Mouse (Mus musculus): ENCODE measurements at regions not wholly inside any gene's neighbourhood (a gene's known extent, or its start where the extent isn't known, plus 50 kb on each side); places are given as distances from the start of the nearest gene placed in this dataset.

- Histone ChIP-seq H3K4me3 (ENCODE audit: low read length) (no peak overlapping the region), H3K36me3 (ENCODE audit: control insufficient read depth, insufficient read depth, low read length) (no peaks in the 10 kb centered on the region), H3K4me2 (replicated peaks; ENCODE audit: low read depth, low read length) (no peak overlapping the region), H3K4me1 (ENCODE audit: control insufficient read depth, insufficient read depth, low read length) (peaks cover 4% of the 10 kb centered on the region; the same call in 1 of the 2 replicates), H3K9ac (ENCODE audit: low read depth, low read length) (no peak overlapping the region), H3K27ac (ENCODE audit: low read depth, low read length) (no peak overlapping the region), H3K9me3 (ENCODE audit: control insufficient read depth, low read length) (0 out of 2 replicates have a peak, but pooled peaks cover 3% of the 10 kb centered on the region), H3K27me3 (ENCODE audit: control insufficient read depth, insufficient read depth, low read length) (no peaks in the 10 kb centered on the region; the same call in 1 of the 2 replicates)
- WGBS: 78% methylated on average over 7 of the region's 7 CpGs
- no peak for ATAC-seq (ENCODE audit: low FRiP score, low TSS enrichment)
Observed at GRCm38 (mm10) chr5:118404398-118404797, 156.1 kb upstream of the Med13l start.

DNA sequence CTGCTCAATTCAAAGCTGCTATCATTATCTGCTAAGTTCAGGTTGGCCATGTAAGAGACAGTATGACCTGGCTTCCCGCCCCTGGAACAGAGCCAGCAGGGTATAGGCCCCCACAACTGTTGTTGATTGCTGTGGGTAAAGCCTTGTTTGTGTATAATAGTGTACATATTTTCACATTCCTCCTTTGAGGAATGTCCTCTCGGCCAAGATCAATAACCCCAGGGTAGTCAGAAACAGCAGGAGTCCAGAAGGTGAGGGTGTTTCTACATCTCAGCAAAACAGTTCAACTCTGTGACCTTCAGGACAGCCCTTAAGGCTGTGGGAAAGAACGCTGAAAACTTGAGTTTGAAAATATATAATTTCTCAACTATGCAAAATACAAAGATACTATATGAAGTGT lies 155.1 kb upstream of the Med13l start:
- WGBS: 87% methylated on average over 3 of the region's 3 CpGs
- H3K27ac ChIP-seq (ENCODE audit: low read depth, low read length): no peak overlapping the region
- H3K4me1 ChIP-seq (ENCODE audit: control insufficient read depth, insufficient read depth, low read length): peaks cover 3% of the 10 kb centered on the region; the same call in 1 of the 2 replicates
- H3K4me2 ChIP-seq (replicated peaks; ENCODE audit: low read depth, low read length): no peak overlapping the region
- H3K4me3 ChIP-seq (ENCODE audit: low read length): no peak overlapping the region
- no peak for ATAC-seq (ENCODE audit: low FRiP score, low TSS enrichment)
- H3K27me3 ChIP-seq (ENCODE audit: control insufficient read depth, insufficient read depth, low read length): no peaks in the 10 kb centered on the region
- no peak overlapping the region for H3K9ac ChIP-seq (ENCODE audit: low read depth, low read length)
- no peaks in the 10 kb centered on the region for H3K36me3 ChIP-seq (ENCODE audit: control insufficient read depth, insufficient read depth, low read length)
- 0 out of 2 replicates have a peak, but pooled peaks cover 3% of the 10 kb centered on the region for H3K9me3 ChIP-seq (ENCODE audit: control insufficient read depth, low read length)

DNA sequence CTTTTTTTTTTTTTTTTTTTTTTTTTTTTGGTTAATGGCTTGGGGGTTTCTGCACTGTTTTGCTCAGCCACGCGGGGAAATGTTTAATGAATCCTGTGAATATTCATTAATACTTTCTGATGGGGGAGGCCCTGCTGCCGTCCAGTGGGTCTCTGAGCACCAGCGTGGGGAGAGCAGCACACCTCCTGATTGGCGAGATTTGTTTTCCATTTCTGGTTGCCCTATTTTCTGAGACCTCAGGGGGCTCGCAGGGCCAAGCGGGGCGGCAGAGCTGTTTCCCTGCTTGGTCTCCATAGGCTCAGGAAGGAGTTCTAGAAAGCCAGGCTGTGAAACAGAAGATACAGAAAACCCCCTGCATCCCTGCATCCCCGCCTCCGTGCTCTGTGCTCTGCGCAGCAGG lies 153.0 kb upstream of the Med13l start:
- Histone ChIP-seq H3K27me3 (ENCODE audit: control insufficient read depth, insufficient read depth, low read length) (no peaks in the 10 kb centered on the region), H3K36me3 (ENCODE audit: control insufficient read depth, insufficient read depth, low read length) (no peaks in the 10 kb centered on the region), H3K4me1 (ENCODE audit: control insufficient read depth, insufficient read depth, low read length) (no peaks in the 10 kb centered on the region), H3K9ac (ENCODE audit: low read depth, low read length) (no peak overlapping the region), H3K4me2 (replicated peaks; ENCODE audit: low read depth, low read length) (no peak overlapping the region), H3K9me3 (ENCODE audit: control insufficient read depth, low read length) (0 out of 2 replicates have a peak, but pooled peaks cover 3% of the 10 kb centered on the region), H3K27ac (ENCODE audit: low read depth, low read length) (no peak overlapping the region), H3K4me3 (ENCODE audit: low read length) (no peak overlapping the region)
- WGBS: 62% methylated on average over 11 of the region's 11 CpGs
- ATAC-seq (ENCODE audit: low FRiP score, low TSS enrichment): no peak

- WGBS: 76% methylated on average over 3 of the region's 3 CpGs
- no peak overlapping the region for H3K9ac ChIP-seq (ENCODE audit: low read depth, low read length)
Observed at GRCm38 (mm10) chr5:118407973-118408372, 152.5 kb upstream of the Med13l start.

GRCm38 (mm10) chr5:118408826-118409225 lies 151.7 kb upstream of the Med13l start:
- Histone ChIP-seq H3K9ac (ENCODE audit: low read depth, low read length) (no peak overlapping the region), H3K4me1 (ENCODE audit: control insufficient read depth, insufficient read depth, low read length) (no peaks in the 10 kb centered on the region), H3K4me3 (ENCODE audit: low read length) (no peak overlapping the region), H3K27me3 (ENCODE audit: control insufficient read depth, insufficient read depth, low read length) (no peaks in the 10 kb centered on the region), H3K36me3 (ENCODE audit: control insufficient read depth, insufficient read depth, low read length) (no peaks in the 10 kb centered on the region), H3K9me3 (ENCODE audit: control insufficient read depth, low read length) (0 out of 2 replicates have a peak, but pooled peaks cover 3% of the 10 kb centered on the region), H3K27ac (ENCODE audit: low read depth, low read length) (no peak overlapping the region), H3K4me2 (replicated peaks; ENCODE audit: low read depth, low read length) (no peak overlapping the region)
- no peak for ATAC-seq (ENCODE audit: low FRiP score, low TSS enrichment)
- WGBS: 87% methylated on average over 8 of the region's 8 CpGs

More at GRCm38 (mm10) chr5:118407973-118408372, 152.5 kb upstream of the Med13l start:
- ATAC-seq (ENCODE audit: low FRiP score, low TSS enrichment): no peak
- no peak overlapping the region for H3K4me2 ChIP-seq (replicated peaks; ENCODE audit: low read depth, low read length)
- no peak overlapping the region for H3K4me3 ChIP-seq (ENCODE audit: low read length)
- no peaks in the 10 kb centered on the region for H3K4me1 ChIP-seq (ENCODE audit: control insufficient read depth, insufficient read depth, low read length)
- 0 out of 2 replicates have a peak, but pooled peaks cover 3% of the 10 kb centered on the region for H3K9me3 ChIP-seq (ENCODE audit: control insufficient read depth, low read length)
- no peaks in the 10 kb centered on the region for H3K36me3 ChIP-seq (ENCODE audit: control insufficient read depth, insufficient read depth, low read length)
- H3K27me3 ChIP-seq (ENCODE audit: control insufficient read depth, insufficient read depth, low read length): no peaks in the 10 kb centered on the region
- no peak overlapping the region for H3K27ac ChIP-seq (ENCODE audit: low read depth, low read length)

- no peak overlapping the region for H3K4me2 ChIP-seq (replicated peaks; ENCODE audit: low read depth, low read length)
- peak; percentile 91 for ATAC-seq (ENCODE audit: low FRiP score, low TSS enrichment)
- H3K9ac ChIP-seq (ENCODE audit: low read depth, low read length): no peak overlapping the region
- no peaks in the 10 kb centered on the region for H3K36me3 ChIP-seq (ENCODE audit: control insufficient read depth, insufficient read depth, low read length)
- no peak overlapping the region for H3K4me3 ChIP-seq (ENCODE audit: low read length)
- H3K27ac ChIP-seq (ENCODE audit: low read depth, low read length): no peak overlapping the region
- H3K27me3 ChIP-seq (ENCODE audit: control insufficient read depth, insufficient read depth, low read length): no peaks in the 10 kb centered on the region
- no peaks in the 10 kb centered on the region for H3K4me1 ChIP-seq (ENCODE audit: control insufficient read depth, insufficient read depth, low read length)
- no peaks in the 10 kb centered on the region for H3K9me3 ChIP-seq (ENCODE audit: control insufficient read depth, low read length)
- 65% methylated on average over 13 of the region's 13 CpGs for WGBS
Observed at GRCm38 (mm10) chr5:118413428-118414282, 146.8 kb upstream of the Med13l start.

- no peak for ATAC-seq (ENCODE audit: low FRiP score, low TSS enrichment)
- no peak overlapping the region for H3K4me3 ChIP-seq (ENCODE audit: low read length)
- peaks cover 5% of the 10 kb centered on the region; the same call in 1 of the 2 replicates for H3K4me1 ChIP-seq (ENCODE audit: control insufficient read depth, insufficient read depth, low read length)
- 85% methylated on average over 7 of the region's 7 CpGs for WGBS
- H3K27me3 ChIP-seq (ENCODE audit: control insufficient read depth, insufficient read depth, low read length): no peaks in the 10 kb centered on the region
- H3K9me3 ChIP-seq (ENCODE audit: control insufficient read depth, low read length): no peaks in the 10 kb centered on the region
- H3K27ac ChIP-seq (ENCODE audit: low read depth, low read length): no peak overlapping the region
- no peak overlapping the region for H3K4me2 ChIP-seq (replicated peaks; ENCODE audit: low read depth, low read length)
- H3K9ac ChIP-seq (ENCODE audit: low read depth, low read length): no peak overlapping the region
- no peaks in the 10 kb centered on the region for H3K36me3 ChIP-seq (ENCODE audit: control insufficient read depth, insufficient read depth, low read length)
Observed at GRCm38 (mm10) chr5:118419344-118420037, 141.0 kb upstream of the Med13l start.

- Histone ChIP-seq H3K4me1 (ENCODE audit: control insufficient read depth, insufficient read depth, low read length) (peaks cover 5% of the 10 kb centered on the region; the same call in 1 of the 2 replicates), H3K36me3 (ENCODE audit: control insufficient read depth, insufficient read depth, low read length) (no peaks in the 10 kb centered on the region), H3K27ac (ENCODE audit: low read depth, low read length) (no peak overlapping the region), H3K4me3 (ENCODE audit: low read length) (no peak overlapping the region), H3K4me2 (replicated peaks; ENCODE audit: low read depth, low read length) (peak overlapping the region; percentile 8; the same call in 1 of the 2 replicates), H3K9me3 (ENCODE audit: control insufficient read depth, low read length) (no peaks in the 10 kb centered on the region), H3K9ac (ENCODE audit: low read depth, low read length) (no peak overlapping the region), H3K27me3 (ENCODE audit: control insufficient read depth, insufficient read depth, low read length) (no peaks in the 10 kb centered on the region)
- WGBS: 49% methylated on average over 32 of the region's 32 CpGs
- peak; percentile 61; the same call in 1 of the 2 replicates for ATAC-seq (ENCODE audit: low FRiP score, low TSS enrichment)
Observed at GRCm38 (mm10) chr5:118421884-118422821, 138.3 kb upstream of the Med13l start.
